Mouse (Mus musculus) Patski (cell line): ENCODE data around the gene Unc79. TPM values are rescaled to one million over a fixed set of nuclear protein-coding genes. Genes with fewer than 3 reads are reported as not detected.

Experiments used
- ATAC-seq: fragments of 100-300 bp; one replicate; pipeline ENCODE4 v1.8.0; 2021
- CTCF ChIA-PET: fragments of 350-600 bp; sonication (Branson Sonifier 250); formaldehyde crosslinking; loops from one replicate; lab custom pipeline; 2022; ENCODE audit warnings: inconsistent platforms; lab: Charles Lee
- POLR2A ChIA-PET: fragments of 350-600 bp; sonication (Branson Sonifier 250); formaldehyde crosslinking; loops from one replicate; lab custom pipeline; 2022; ENCODE audit warnings: antibody characterized with exemption, inconsistent platforms; lab: Charles Lee
- DNase-seq: peaks from one replicate; pipeline ENCODE4 v3.0.0-alpha.2; 2011; ENCODE audit warnings: low read depth, low spot score
- H3K27me3 ChIP-seq: fragments of 371-371 bp; one replicate; pipeline ENCODE4 v1.5.1; 2021
- CTCF ChIP-seq: fragments of 100-300 bp; IDR thresholded peaks from one replicate; pipeline ENCODE4 v1.5.1; 2021
- in situ Hi-C: fragments of 300-500 bp; cut with MboI; formaldehyde crosslinking; loops from 3 replicates; pipeline ENCODE4 v1.11.1; 2018; ENCODE audit warnings: low pct_unique_long_range_greater_than_20kb, mixed read lengths
- polyA plus RNA-seq: library from polyadenylated mRNA; unstranded; gene quantifications from one replicate; pipeline ENCODE4 v1.2.3, GENCODE M21; 2021

Unc79 gene
- polyA plus RNA-seq = not detected

GRCm38 (mm10) chr12:102948778-102949394, at the start of gene Unc79:
Gene Unc79, plus strand, starts transcription at chr12:102948859.
- POLR2A ChIA-PET = no interaction called here
- in situ Hi-C loops = no loop called here
- CTCF ChIA-PET = no interaction called here
- ATAC-seq (no peak), DNase-seq (no peak)
- no peak for TF ChIP-seq CTCF
- peaks cover 30% of the 10 kb centered on the region for H3K27me3 ChIP-seq

DNA sequence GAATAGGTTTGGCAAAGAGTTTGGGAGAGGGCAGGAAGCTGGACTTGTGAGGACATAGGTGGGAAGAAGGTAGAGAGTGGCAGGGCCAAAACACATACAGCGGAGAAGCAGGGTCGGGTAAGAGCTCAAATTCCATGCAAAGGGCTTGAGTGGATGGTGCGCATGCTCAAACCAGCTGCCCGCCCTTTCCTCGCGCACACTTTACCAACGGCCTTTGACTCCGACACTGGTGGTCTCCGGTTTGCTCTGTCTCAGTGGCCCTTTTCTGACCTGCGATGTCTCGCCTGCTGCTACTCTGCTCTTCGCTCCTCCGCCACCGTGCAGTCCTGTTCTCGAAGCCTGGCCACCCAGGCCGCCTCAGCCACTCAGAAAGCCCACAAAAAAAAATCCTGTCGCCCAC, 49.6 kb upstream of the Unc79 start, which contains the start of gene Cox8c:
Cox8c (plus strand) TSS at position 226 of the 400 bp plus-strand sequence.
- no peaks in the 10 kb centered on the region for H3K27me3 ChIP-seq
- in situ Hi-C loops = no loop called here
- no peak for TF ChIP-seq CTCF
- no peak for ATAC-seq
- DNase-seq = no peak
- ChIA-PET CTCF (no interaction called here), POLR2A (no interaction called here)

GRCm38 (mm10) chr12:102908191-102908590, 40.5 kb upstream of the Unc79 start:
- TF ChIP-seq CTCF = no peak
- no peak for DNase-seq
- ChIA-PET POLR2A (no interaction called here), CTCF (no interaction called here)
- H3K27me3 ChIP-seq = no peaks in the 10 kb centered on the region
- ATAC-seq = no peak
- in situ Hi-C loops = no loop called here

DNA sequence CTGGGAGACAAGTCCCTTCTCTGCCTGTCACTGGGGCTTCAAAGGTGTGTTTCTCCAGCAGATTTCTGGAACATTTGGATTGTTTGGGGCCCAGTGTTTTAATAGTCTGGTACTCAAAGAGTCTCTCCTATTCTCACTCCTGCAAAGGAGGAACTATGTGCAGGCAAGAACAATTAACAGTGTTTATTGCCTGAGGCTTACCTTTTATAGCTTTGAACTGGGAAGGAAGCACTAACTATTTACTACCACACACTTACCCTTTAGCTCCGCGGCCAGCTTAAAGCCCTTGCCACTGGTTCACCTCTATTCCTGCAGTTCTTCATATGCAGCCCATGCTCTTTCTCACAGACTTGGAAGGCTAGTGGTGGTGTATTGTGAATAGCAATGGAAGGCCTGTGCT, 32.6 kb upstream of the Unc79 start:
- in situ Hi-C loops = no loop called here
- ATAC-seq = no peak
- peaks cover 16% of the 10 kb centered on the region for H3K27me3 ChIP-seq
- DNase-seq = no peak
- ChIA-PET POLR2A (no interaction called here), CTCF (no interaction called here)
- no peak for TF ChIP-seq CTCF

DNA sequence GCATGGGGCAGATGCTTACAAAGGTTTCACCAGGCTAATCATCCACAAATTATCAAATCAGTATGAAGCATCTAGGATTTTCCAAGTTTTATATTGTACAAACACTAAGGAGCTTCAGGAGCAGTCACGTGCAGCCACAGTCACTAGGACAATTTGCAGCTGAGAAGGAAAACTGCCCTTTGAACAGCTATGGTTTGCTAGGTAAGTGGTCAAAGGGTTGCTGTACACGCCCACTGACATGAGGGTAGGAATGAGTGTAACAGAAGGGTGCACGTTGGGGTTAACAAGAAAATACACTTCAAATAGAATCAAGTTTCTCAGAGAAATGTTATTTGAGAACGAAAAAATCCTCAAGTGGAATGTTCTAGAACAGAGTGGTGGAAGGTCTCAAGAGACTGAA, 18.9 kb upstream of the Unc79 start:
- H3K27me3 ChIP-seq = peaks cover 9% of the 10 kb centered on the region
- in situ Hi-C loops = no loop called here
- CTCF ChIA-PET = no interaction called here
- ATAC-seq = no peak
- POLR2A ChIA-PET = no interaction called here
- DNase-seq = no peak
- no peak for TF ChIP-seq CTCF

GRCm38 (mm10) chr12:102930335-102930734, 18.3 kb upstream of the Unc79 start:
- in situ Hi-C loops = no loop called here
- ChIA-PET POLR2A (no interaction called here), CTCF (no interaction called here)
- DNase-seq (no peak), ATAC-seq (no peak)
- peaks cover 8% of the 10 kb centered on the region for H3K27me3 ChIP-seq
- no peak for TF ChIP-seq CTCF

- ChIA-PET POLR2A (no interaction called here), CTCF (no interaction called here)
- in situ Hi-C loops = no loop called here
- peaks cover 4% of the 10 kb centered on the region for H3K27me3 ChIP-seq
- ATAC-seq (no peak), DNase-seq (no peak)
- no peak for TF ChIP-seq CTCF
Measured at GRCm38 (mm10) chr12:102930789-102931188, 17.9 kb upstream of the Unc79 start.

DNA sequence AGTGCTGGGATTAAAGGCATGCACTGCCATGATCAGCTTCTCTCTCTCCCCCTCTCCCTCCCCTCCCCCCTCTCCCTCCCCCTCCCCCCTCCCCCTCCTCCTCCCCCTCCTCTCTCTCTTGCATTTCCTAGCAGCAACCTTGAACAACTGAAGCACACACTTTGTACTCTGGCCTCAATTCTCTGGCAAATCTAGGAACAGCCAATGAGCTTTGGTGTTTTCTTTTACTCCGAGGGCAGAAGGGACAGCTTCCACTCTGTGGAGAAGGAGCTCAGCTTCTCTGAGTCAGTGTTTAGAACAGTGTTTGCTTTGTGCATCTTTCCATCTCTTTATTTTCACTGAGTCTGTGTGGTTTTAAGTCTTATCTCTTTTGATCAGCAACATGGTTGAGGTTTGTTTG, 12.8 kb upstream of the Unc79 start:
- no peak for TF ChIP-seq CTCF
- peaks cover 22% of the 10 kb centered on the region for H3K27me3 ChIP-seq
- POLR2A ChIA-PET = no interaction called here
- DNase-seq = no peak
- CTCF ChIA-PET = no interaction called here
- in situ Hi-C loops = no loop called here
- no peak for ATAC-seq

DNA sequence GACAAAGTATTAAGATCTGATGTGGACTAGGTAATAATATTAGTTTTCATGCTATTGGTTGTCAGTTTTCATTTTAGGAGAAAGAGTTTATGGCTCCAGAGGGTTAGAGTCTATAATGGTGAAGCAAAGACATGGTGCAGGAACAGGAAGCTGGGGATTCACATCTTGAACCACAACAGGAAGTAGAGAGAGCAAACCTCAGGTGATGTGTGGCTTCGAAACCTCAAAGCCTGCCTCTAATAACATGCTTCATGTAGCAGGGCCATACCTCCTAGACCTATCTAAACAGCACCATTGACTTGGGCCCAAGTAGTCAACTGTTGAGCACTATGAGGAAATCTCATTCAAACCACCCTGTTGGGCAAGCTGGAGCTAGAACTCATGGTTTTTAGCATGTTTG, 3.1 kb upstream of the Unc79 start:
- ChIA-PET CTCF (no interaction called here), POLR2A (no interaction called here)
- ATAC-seq (no peak), DNase-seq (no peak)
- peaks cover 35% of the 10 kb centered on the region for H3K27me3 ChIP-seq
- TF ChIP-seq CTCF = no peak
- in situ Hi-C loops = no loop called here

GRCm38 (mm10) chr12:102947826-102948225, 833 bp upstream of the Unc79 start:
- no peak for DNase-seq
- TF ChIP-seq CTCF = no peak
- ATAC-seq = no peak
- in situ Hi-C loops = no loop called here
- ChIA-PET CTCF (no interaction called here), POLR2A (no interaction called here)
- peaks cover 35% of the 10 kb centered on the region for H3K27me3 ChIP-seq

DNA sequence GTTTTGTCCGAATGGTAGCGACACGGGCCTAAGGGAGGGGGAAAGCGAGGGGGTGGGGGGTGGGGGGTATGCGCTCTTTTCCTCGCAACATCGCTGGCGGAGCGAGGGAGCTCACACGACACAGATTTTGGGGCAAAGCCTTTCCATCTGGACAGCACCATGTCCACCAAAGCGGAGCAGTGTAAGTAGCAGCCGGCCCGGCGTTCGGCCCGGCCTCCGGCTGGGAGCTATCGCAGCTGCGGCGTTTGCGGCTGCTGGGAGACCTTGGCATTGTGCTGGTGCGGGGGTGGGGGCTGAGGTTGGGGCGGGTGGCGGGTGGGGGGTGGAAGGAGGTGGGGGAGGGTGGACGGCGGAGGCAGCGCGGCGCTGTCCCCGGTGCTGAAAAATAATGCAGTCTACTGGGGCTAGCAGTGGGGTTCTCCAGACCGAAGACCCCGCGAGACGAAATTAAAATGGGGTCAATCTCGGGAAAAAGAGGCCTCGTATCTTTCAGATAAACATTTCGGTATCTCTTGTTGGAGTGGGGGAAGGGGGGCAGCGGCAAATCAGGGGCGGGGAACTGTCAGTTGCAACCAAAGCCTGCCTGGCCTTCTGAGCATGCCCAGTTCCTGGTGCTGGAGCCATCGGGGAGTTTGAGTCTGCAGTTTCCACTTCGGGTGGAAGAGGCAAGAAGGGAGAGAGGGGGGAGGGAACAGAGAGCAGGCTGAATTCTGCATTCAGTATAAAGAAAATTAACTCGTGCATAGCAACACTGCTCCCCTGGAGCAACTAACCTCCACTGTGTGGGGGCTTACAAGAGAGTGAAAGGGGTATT, 943 bp downstream of the Unc79 start:
- DNase-seq (no peak), ATAC-seq (no peak)
- TF ChIP-seq CTCF = no peak
- POLR2A ChIA-PET = no interaction called here
- CTCF ChIA-PET = no interaction called here
- in situ Hi-C loops = no loop called here
- H3K27me3 ChIP-seq = peaks cover 30% of the 10 kb centered on the region
